Mouse (Mus musculus) C2C12 (cell line): ENCODE measurements around the gene Urgcp. TPM values are rescaled to one million over a fixed set of nuclear protein-coding genes. Genes with fewer than 3 reads are reported as not detected.

Experiments used
- H3K27me3 ChIP-seq: one replicate; pipeline ENCODE4 v1.6.1; 2011; ENCODE audit not compliant: control insufficient read depth, insufficient read depth, insufficient read length
- H3K36me3 ChIP-seq: one replicate; pipeline ENCODE4 v1.6.1; 2011; ENCODE audit not compliant: control insufficient read depth, insufficient read depth
- H3K4me3 ChIP-seq: one replicate; pipeline ENCODE4 v1.5.1; 2011; ENCODE audit warnings: mild to moderate bottlenecking, control low read depth; ENCODE audit not compliant: poor library complexity, insufficient read depth, severe bottlenecking
- H3K79me2 ChIP-seq: one replicate; pipeline ENCODE4 v1.6.1; 2011; ENCODE audit not compliant: control insufficient read depth, insufficient read depth
- H3K79me3 ChIP-seq: one replicate; pipeline ENCODE4 v1.6.1; 2011; ENCODE audit warnings: low read depth, control low read depth
- H3ac ChIP-seq: one replicate; pipeline ENCODE3; 2011; ENCODE audit warnings: low read depth; ENCODE audit not compliant: control insufficient read depth, insufficient read length
- CEBPB ChIP-seq: IDR thresholded peaks from one replicate; pipeline ENCODE4 v1.6.1; 2011; ENCODE audit warnings: low read depth, mild to moderate bottlenecking, control low read depth, moderate library complexity
- CTCF ChIP-seq: IDR thresholded peaks from one replicate; pipeline ENCODE4 v1.5.1; 2011; ENCODE audit not compliant: control insufficient read depth, insufficient read depth, insufficient read length
- FOSL1 ChIP-seq: IDR thresholded peaks from one replicate; pipeline ENCODE4 v1.8.0; 2011; ENCODE audit warnings: mild to moderate bottlenecking, low read length; ENCODE audit not compliant: poor library complexity, insufficient read depth, severe bottlenecking
- MAX ChIP-seq: IDR thresholded peaks from one replicate; pipeline ENCODE4 v1.6.1; 2011; ENCODE audit warnings: mild to moderate bottlenecking, control low read depth
- MYOD1 ChIP-seq: IDR thresholded peaks from one replicate; pipeline ENCODE4 v1.6.1; 2011; ENCODE audit warnings: low read depth; ENCODE audit not compliant: control insufficient read depth, insufficient read length
- MYOG ChIP-seq: IDR thresholded peaks from one replicate; pipeline ENCODE4 v1.6.1; 2011; ENCODE audit not compliant: control insufficient read depth, insufficient read length; ENCODE audit errors: extremely low read depth
- USF1 ChIP-seq: IDR thresholded peaks from one replicate; pipeline ENCODE4 v1.6.1; 2011; ENCODE audit warnings: low read depth, mild to moderate bottlenecking, control low read depth, moderate library complexity
- polyA plus RNA-seq: library from polyadenylated mRNA; unstranded; fragments of >200 nt; fragmentation: generic; extraction: Trizol; gene quantifications from one replicate; pipeline ENCODE4 v1.2.1, GENCODE M21; 2012; ENCODE audit warnings: missing spikeins

Urgcp gene
- polyA plus RNA-seq, 1 experiment = 22.3 TPM

DNA sequence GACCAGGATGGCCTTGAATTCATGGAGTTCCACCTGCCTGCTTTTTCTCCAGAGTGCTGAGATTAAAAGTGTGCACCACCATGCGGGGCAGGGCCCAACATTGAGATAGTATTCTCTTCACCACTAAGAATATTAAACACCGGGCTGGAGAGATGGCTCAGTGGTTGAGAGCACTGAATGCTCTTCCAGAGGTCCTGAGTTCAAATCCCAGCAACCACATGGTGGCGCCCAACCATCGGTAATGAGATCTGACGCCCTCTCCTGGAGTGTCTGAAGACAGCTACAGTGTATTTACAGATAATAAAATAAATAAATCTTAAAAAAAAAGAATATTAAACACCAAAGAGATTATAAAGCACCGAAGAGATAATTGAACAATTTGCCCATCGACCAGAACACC, 20.1 kb downstream of the Urgcp start:
- Histone ChIP-seq H3K79me2 (peaks cover 50% of the 10 kb centered on the region), H3K27me3 (no peaks in the 10 kb centered on the region), H3K36me3 (no peaks in the 10 kb centered on the region), H3K4me3 (no peak overlapping the region), H3K79me3 (peaks cover 33% of the 10 kb centered on the region), H3ac (no peak overlapping the region)
- TF ChIP-seq FOSL1 (no peak), MAX (no peak), CTCF (no peak), USF1 (no peak), CEBPB (no peak), MYOD1 (no peak), MYOG (no peak)

DNA sequence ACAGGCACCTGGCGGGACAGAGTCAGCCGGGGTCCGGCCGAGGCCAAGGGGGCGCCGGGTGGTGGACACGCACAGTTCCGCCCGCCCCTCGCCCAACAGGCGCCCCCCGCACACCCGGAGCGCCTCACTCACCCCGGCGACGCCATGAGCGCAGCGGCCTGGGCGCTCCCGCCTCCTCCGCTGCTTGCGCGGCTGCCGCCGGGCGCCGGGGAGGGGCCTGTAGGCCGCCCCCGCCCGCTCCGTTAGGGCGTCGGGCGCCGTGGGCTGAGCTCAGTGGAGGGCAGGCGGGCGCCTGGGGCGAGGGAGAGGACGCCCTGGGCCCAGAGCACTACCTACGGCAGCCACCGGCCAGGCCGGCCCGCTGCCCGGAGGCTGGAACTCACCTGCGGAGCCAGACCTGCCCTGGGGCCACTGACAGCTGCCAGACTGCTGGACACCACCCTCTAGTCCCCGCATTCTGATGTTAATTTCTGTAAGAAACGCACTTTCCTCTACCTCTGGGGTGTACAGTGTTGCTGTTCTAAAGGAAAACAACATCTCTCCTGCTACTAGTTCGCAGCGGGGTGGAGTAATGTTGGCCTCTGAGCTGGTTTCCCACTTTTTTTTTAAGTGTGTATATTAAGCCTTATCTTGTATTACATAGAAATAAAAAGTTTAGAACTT, 21.1 kb downstream of the Urgcp start:
- Histone ChIP-seq H3K79me3 (peaks cover 43% of the 10 kb centered on the region), H3ac (peak overlapping the region; percentile 72), H3K79me2 (peaks cover 60% of the 10 kb centered on the region), H3K36me3 (no peaks in the 10 kb centered on the region), H3K27me3 (no peaks in the 10 kb centered on the region), H3K4me3 (peak overlapping the region; percentile 70)
- no peak for TF ChIP-seq MYOD1

DNA sequence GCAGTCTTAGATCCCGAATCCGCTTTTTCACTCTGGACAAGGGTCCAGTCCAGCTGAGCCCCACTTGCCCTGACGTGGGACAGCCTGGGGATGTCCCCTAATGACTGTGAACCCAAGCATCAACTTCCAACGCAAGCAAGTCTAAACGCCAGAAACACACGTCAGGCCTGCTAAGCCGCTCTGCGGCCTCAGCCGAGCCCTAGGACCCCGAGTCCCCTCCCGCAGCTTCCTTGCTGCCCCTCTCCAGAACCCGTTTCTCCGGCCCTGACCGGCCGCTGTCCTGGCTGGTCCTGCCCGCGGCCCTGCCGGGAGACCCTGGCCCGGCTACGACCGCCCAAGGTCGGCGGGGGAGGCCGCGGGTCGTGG, 21.6 kb downstream of the Urgcp start:
- Histone ChIP-seq H3ac (peak overlapping the region; percentile 72), H3K79me2 (peaks cover 65% of the 10 kb centered on the region), H3K27me3 (no peaks in the 10 kb centered on the region), H3K79me3 (peaks cover 48% of the 10 kb centered on the region), H3K4me3 (peak overlapping the region; percentile 70), H3K36me3 (no peaks in the 10 kb centered on the region)
- TF ChIP-seq MYOG (no peak), MYOD1 (no peak), USF1 (no peak), CEBPB (no peak), CTCF (no peak), FOSL1 (no peak)

DNA sequence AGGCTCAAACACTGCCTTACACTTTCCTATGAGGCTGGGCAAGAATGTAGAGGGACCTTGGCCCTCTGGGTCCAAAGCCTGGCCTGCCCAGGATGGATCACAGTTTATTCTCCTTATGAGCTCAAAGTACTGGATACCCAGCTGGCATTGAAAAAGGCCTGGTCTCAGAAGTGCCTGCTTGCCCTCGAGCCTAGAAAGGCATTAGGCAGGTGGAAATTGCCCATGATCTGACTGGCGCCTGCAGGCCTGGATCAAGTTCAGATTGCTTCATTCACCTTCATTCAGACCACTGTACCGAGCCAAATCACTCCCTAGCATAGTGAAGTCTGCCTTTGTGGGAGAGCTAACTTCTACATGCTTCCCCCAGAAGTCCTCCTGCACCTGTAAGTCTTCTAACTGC, 22.3 kb downstream of the Urgcp start:
- H3K79me2 ChIP-seq = peaks cover 72% of the 10 kb centered on the region
- no peaks in the 10 kb centered on the region for H3K27me3 ChIP-seq
- H3K4me3 ChIP-seq = peak overlapping the region; percentile 70
- H3K36me3 ChIP-seq = no peaks in the 10 kb centered on the region
- peak overlapping the region; percentile 41 for H3ac ChIP-seq
- no peak for TF ChIP-seq USF1
- no peak for TF ChIP-seq FOSL1
- TF ChIP-seq MYOG = no peak
- no peak for TF ChIP-seq MAX
- no peak for TF ChIP-seq MYOD1
- no peak for TF ChIP-seq CTCF
- TF ChIP-seq CEBPB = no peak
- peaks cover 55% of the 10 kb centered on the region for H3K79me3 ChIP-seq

DNA sequence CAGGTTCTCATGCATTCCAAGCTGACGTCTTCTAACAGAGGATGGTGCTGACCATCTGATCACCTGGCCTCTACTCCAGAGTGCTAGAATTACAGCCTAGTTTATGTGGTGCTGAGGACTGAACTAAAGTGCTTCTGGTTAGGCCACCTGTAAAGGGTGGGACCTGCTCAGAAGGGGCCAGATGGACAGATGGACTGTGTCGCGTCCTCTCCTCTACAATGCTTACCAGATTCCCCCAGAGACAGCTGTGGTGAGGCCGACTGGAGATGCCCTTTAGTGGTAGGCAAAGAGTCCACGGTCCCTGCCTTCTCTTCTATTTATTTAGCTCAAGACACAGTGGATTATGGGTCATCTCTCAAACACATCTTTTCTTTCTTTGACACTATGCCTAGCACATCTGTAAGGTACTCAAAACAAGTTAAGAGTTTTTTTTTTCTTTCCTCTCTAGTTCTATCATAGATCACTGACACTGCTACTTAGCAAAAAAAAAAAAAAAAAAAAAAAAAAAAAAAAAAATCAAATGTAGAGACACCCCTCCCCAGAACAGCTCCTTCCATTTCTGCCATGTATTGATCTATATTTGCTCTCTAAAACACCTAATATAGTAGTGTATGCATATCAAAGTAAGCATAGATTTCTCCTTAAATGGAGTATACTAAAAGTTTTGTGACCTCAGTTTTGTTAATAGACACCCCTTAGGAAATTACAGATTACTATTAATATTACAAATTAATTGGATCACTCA, 23.1 kb downstream of the Urgcp start:
- H3K27me3 ChIP-seq = no peaks in the 10 kb centered on the region
- TF ChIP-seq CEBPB (no peak), USF1 (no peak), MAX (no peak), MYOD1 (no peak)
- H3K79me2 ChIP-seq = peaks cover 80% of the 10 kb centered on the region
- no peak overlapping the region for H3K4me3 ChIP-seq
- peaks cover 62% of the 10 kb centered on the region for H3K79me3 ChIP-seq
- H3ac ChIP-seq = no peak overlapping the region
- H3K36me3 ChIP-seq = no peaks in the 10 kb centered on the region

DNA sequence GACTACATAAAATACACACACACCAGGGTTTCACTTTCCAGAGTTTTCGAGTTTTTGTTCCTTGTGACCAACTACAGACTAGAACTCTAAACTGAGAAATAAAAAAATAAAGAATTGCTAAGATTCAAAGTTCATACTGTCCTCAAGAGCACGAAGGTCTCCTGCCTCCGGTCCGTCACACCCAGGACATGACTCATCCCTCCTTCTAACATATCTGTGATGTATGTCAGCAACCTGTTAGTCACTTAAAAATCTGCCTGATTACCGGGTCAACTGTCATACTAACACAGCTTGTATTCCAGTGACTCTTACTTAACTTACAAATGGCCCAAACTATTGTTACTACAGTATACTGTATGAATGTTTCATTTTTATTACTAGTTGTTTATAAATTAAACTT, 25.0 kb downstream of the Urgcp start:
- Histone ChIP-seq H3K79me3 (peaks cover 79% of the 10 kb centered on the region), H3K4me3 (no peak overlapping the region), H3K79me2 (peaks cover 99% of the 10 kb centered on the region), H3ac (no peak overlapping the region), H3K27me3 (no peaks in the 10 kb centered on the region), H3K36me3 (peaks cover 12% of the 10 kb centered on the region)
- TF ChIP-seq FOSL1 (peak; percentile 62), MAX (no peak)
